ENCODE assay signal across 17 mouse cellular contexts in genomic region chr11:119615087-119615486, GRCm38 (mm10).
"Had no signal": no experiment of that assay in that cellular context is flagged by ENCODE, and none has a peak within 500 bp of the region (broad histone marks: within the 10 kb centered on the region; RNA-seq: fewer than 3 reads in every experiment).

No protein-coding gene starts in this region.

- H3K9me3 ChIP-seq: limb, embryonic 13.5 days; liver, embryonic 15.5 days; midbrain, embryonic 10.5 days; neural tube, embryonic 13.5 days had no signal

- H3K4me3 ChIP-seq: layer of hippocampus, adult 2 months; limb, embryonic 13.5 days; liver, embryonic 15.5 days; midbrain, embryonic 10.5 days; neural tube, embryonic 13.5 days had no signal

- H3K4me1 ChIP-seq: limb, embryonic 13.5 days; liver, embryonic 15.5 days had no signal

- DNase-seq: kidney, adult 18-20 months; kidney, postnatal 10 days; kidney, postnatal 4 days; left cerebral cortex, postnatal 4 days; lung, embryonic 14.5 days; lung, postnatal 14 days; midbrain, embryonic 14.5 days; right cerebral cortex, adult 18-20 months; right cerebral cortex, postnatal 25 days; thymus, postnatal 14 days had no signal

- H3K9ac ChIP-seq: limb, embryonic 13.5 days; liver, embryonic 15.5 days; lung, embryonic 14.5 days; neural tube, embryonic 13.5 days had no signal

- H3K27me3 ChIP-seq: limb, embryonic 13.5 days; liver, embryonic 15.5 days; neural tube, embryonic 13.5 days had no signal

- H3K4me2 ChIP-seq: limb, embryonic 13.5 days; liver, embryonic 11.5 days; liver, embryonic 15.5 days; lung, embryonic 14.5 days; neural tube, embryonic 13.5 days had no signal

- H3K36me3 ChIP-seq: limb, embryonic 13.5 days; liver, embryonic 15.5 days; midbrain, embryonic 10.5 days; neural tube, embryonic 13.5 days had no signal

- H3K27ac ChIP-seq: layer of hippocampus, adult 2 months; limb, embryonic 13.5 days; liver, embryonic 15.5 days; midbrain, embryonic 10.5 days; neural tube, embryonic 13.5 days; stomach, postnatal 0 days had no signal
